Mouse (Mus musculus) C2C12 (cell line): ENCODE results near the gene Mrc2. TPM values are rescaled to one million over a fixed set of nuclear protein-coding genes. Genes with fewer than 3 reads are reported as not detected.
A peak's percentile ranks its signal among the peaks of the same experiment; 100 is the strongest.

Experiments
- H3K27me3 ChIP-seq: one replicate; pipeline ENCODE4 v1.6.1; 2011; ENCODE audit not compliant: control insufficient read depth, insufficient read depth, insufficient read length
- H3K36me3 ChIP-seq: one replicate; pipeline ENCODE4 v1.6.1; 2011; ENCODE audit not compliant: control insufficient read depth, insufficient read depth
- H3K4me3 ChIP-seq: one replicate; pipeline ENCODE4 v1.5.1; 2011; ENCODE audit warnings: mild to moderate bottlenecking, control low read depth; ENCODE audit not compliant: poor library complexity, insufficient read depth, severe bottlenecking
- H3K79me2 ChIP-seq: one replicate; pipeline ENCODE4 v1.6.1; 2011; ENCODE audit not compliant: control insufficient read depth, insufficient read depth
- H3K79me3 ChIP-seq: one replicate; pipeline ENCODE4 v1.6.1; 2011; ENCODE audit warnings: low read depth, control low read depth
- H3ac ChIP-seq: one replicate; pipeline ENCODE3; 2011; ENCODE audit warnings: low read depth; ENCODE audit not compliant: control insufficient read depth, insufficient read length
- CEBPB ChIP-seq: IDR thresholded peaks from one replicate; pipeline ENCODE4 v1.6.1; 2011; ENCODE audit warnings: low read depth, mild to moderate bottlenecking, control low read depth, moderate library complexity
- CTCF ChIP-seq: IDR thresholded peaks from one replicate; pipeline ENCODE4 v1.5.1; 2011; ENCODE audit not compliant: control insufficient read depth, insufficient read depth, insufficient read length
- FOSL1 ChIP-seq: IDR thresholded peaks from one replicate; pipeline ENCODE4 v1.8.0; 2011; ENCODE audit warnings: mild to moderate bottlenecking, low read length; ENCODE audit not compliant: poor library complexity, insufficient read depth, severe bottlenecking
- MAX ChIP-seq: IDR thresholded peaks from one replicate; pipeline ENCODE4 v1.6.1; 2011; ENCODE audit warnings: mild to moderate bottlenecking, control low read depth
- MYOD1 ChIP-seq: IDR thresholded peaks from one replicate; pipeline ENCODE4 v1.6.1; 2011; ENCODE audit warnings: low read depth; ENCODE audit not compliant: control insufficient read depth, insufficient read length
- MYOG ChIP-seq: IDR thresholded peaks from one replicate; pipeline ENCODE4 v1.6.1; 2011; ENCODE audit not compliant: control insufficient read depth, insufficient read length; ENCODE audit errors: extremely low read depth
- USF1 ChIP-seq: IDR thresholded peaks from one replicate; pipeline ENCODE4 v1.6.1; 2011; ENCODE audit warnings: low read depth, mild to moderate bottlenecking, control low read depth, moderate library complexity
- polyA plus RNA-seq: library from polyadenylated mRNA; unstranded; fragments of >200 nt; fragmentation: generic; extraction: Trizol; gene quantifications from one replicate; pipeline ENCODE4 v1.2.1, GENCODE M21; 2012; ENCODE audit warnings: missing spikeins

Mrc2 gene
- polyA plus RNA-seq, 1 experiment = 28.7 TPM

- Histone ChIP-seq H3K79me2 (peaks cover 48% of the 10 kb centered on the region), H3K4me3 (peak overlapping the region; percentile 65), H3ac (no peak overlapping the region), H3K27me3 (no peaks in the 10 kb centered on the region), H3K79me3 (peaks cover 37% of the 10 kb centered on the region), H3K36me3 (peaks cover 14% of the 10 kb centered on the region)
- TF ChIP-seq CEBPB (peak; percentile 36), USF1 (no peak)
Observed at GRCm38 (mm10) chr11:105291681-105292123, 741 bp upstream of the Mrc2 start.

- H3K36me3 ChIP-seq = peaks cover 8% of the 10 kb centered on the region
- no peaks in the 10 kb centered on the region for H3K27me3 ChIP-seq
- H3K4me3 ChIP-seq = peak overlapping the region; percentile 65
- peak overlapping the region; percentile 61 for H3ac ChIP-seq
- TF ChIP-seq MYOG (no peak), CTCF (no peak), MAX (no peak), CEBPB (no peak), MYOD1 (no peak), FOSL1 (no peak), USF1 (no peak)
- H3K79me3 ChIP-seq = peaks cover 47% of the 10 kb centered on the region
- H3K79me2 ChIP-seq = peaks cover 62% of the 10 kb centered on the region
Observed at GRCm38 (mm10) chr11:105293101-105293581, 698 bp downstream of the Mrc2 start.

GRCm38 (mm10) chr11:105293901-105294494 is 1.6 kb downstream of the Mrc2 start:
- TF ChIP-seq MYOD1 (no peak), MYOG (no peak), CTCF (no peak), FOSL1 (no peak), USF1 (no peak), MAX (no peak), CEBPB (no peak)
- H3K36me3 ChIP-seq = peaks cover 12% of the 10 kb centered on the region
- no peaks in the 10 kb centered on the region for H3K27me3 ChIP-seq
- peak overlapping the region; percentile 65 for H3K4me3 ChIP-seq
- H3K79me3 ChIP-seq = peaks cover 51% of the 10 kb centered on the region
- peaks cover 71% of the 10 kb centered on the region for H3K79me2 ChIP-seq
- peak overlapping the region; percentile 43 for H3ac ChIP-seq

GRCm38 (mm10) chr11:105296084-105296483 is 3.6 kb downstream of the Mrc2 start:
- Histone ChIP-seq H3K4me3 (no peak overlapping the region), H3K36me3 (peaks cover 12% of the 10 kb centered on the region)
- TF ChIP-seq CEBPB (no peak), CTCF (no peak), USF1 (no peak), MYOG (no peak), MYOD1 (no peak), FOSL1 (no peak), MAX (no peak)

GRCm38 (mm10) chr11:105310197-105310596 is 17.8 kb downstream of the Mrc2 start:
- Histone ChIP-seq H3K79me3 (peaks cover 10% of the 10 kb centered on the region), H3ac (no peak overlapping the region), H3K4me3 (no peak overlapping the region), H3K36me3 (peaks cover 10% of the 10 kb centered on the region), H3K79me2 (peaks cover 82% of the 10 kb centered on the region), H3K27me3 (no peaks in the 10 kb centered on the region)
- TF ChIP-seq MAX (no peak), USF1 (no peak), MYOD1 (no peak)

More at GRCm38 (mm10) chr11:105296084-105296483, 3.6 kb downstream of the Mrc2 start:
- Histone ChIP-seq H3ac (no peak overlapping the region), H3K27me3 (no peaks in the 10 kb centered on the region), H3K79me2 (peaks cover 86% of the 10 kb centered on the region), H3K79me3 (peaks cover 51% of the 10 kb centered on the region)

- TF ChIP-seq CEBPB (peak; percentile 94), MYOG (no peak)
- Histone ChIP-seq H3K36me3 (peaks cover 9% of the 10 kb centered on the region), H3K27me3 (no peaks in the 10 kb centered on the region), H3K4me3 (no peak overlapping the region), H3ac (peak overlapping the region; percentile 15), H3K79me3 (peaks cover 13% of the 10 kb centered on the region), H3K79me2 (peaks cover 78% of the 10 kb centered on the region)
Observed at GRCm38 (mm10) chr11:105311291-105311975, 19.0 kb downstream of the Mrc2 start.
